9 mouse cellular contexts compared by ENCODE assay signal in the genomic region with DNA sequence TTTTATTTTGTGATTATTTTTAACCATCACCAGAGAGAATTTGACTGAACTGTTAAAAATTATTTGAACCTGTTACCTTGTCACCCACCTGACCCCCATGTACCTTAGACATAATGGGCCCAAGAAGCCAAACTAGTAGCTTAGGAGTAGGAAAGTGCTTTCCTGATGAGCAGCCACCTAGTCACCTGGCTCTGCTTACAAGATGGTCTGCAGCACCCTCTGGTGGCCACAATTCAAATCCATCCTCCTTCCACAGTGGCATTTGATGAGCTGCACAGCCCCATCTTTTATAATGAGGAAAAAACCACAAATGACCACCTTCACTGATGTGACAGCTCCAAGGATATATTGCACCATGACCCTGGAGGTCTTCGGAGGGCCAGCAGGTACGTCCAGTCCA. TPM values are rescaled to one million over a fixed set of nuclear protein-coding genes. Genes with fewer than 3 reads are reported as not detected.
A peak's percentile ranks its signal among the peaks of the same experiment; 100 is the strongest.
DNase-seq lines count a peak whose midpoint lies in the region; ATAC-seq and TF ChIP-seq lines count a peak whose summit lies in the region.
"Had no signal": no experiment of that assay in that cellular context is flagged by ENCODE, and none has a peak within 500 bp of the region (broad histone marks: within the 10 kb centered on the region; RNA-seq: fewer than 3 reads in every experiment).

No protein-coding gene starts in this region.

- H3K4me2 ChIP-seq in lung, embryonic 15.5 days = no peak overlapping the region
- H3K4me2 ChIP-seq: liver, embryonic 15.5 days had no signal

- intact Hi-C loops in gastrocnemius, adult 2 months (cut with DNase I) = loop anchor here (5.0 kb wide), 1 partner anchor 890 kb away; no protein-coding TSS in a partner anchor

- no peak overlapping the region for H3K27ac ChIP-seq in gastrocnemius, adult 2 months
- H3K27ac ChIP-seq in MEL (ENCODE audit: control insufficient read depth, low read depth, low read length) = no peak overlapping the region
- no peak overlapping the region for H3K27ac ChIP-seq in lung, embryonic 15.5 days
- H3K27ac ChIP-seq: liver, embryonic 15.5 days had no signal

- peak; percentile 60 for TF ChIP-seq RAD21 in MEL (IDR thresholded peaks at IDR 0.05; ENCODE audit: low read depth, low read length)

- H3K4me1 ChIP-seq in MEL (ENCODE audit: control insufficient read depth in 1 of 2, insufficient read depth in 2 of 2, low read length in 2 of 2) = no peaks in the 10 kb centered on the region
- H3K4me1 ChIP-seq in lung, embryonic 15.5 days = no peaks in the 10 kb centered on the region
- H3K4me1 ChIP-seq: liver, embryonic 15.5 days had no signal

- H3K9me3 ChIP-seq in MEL (replicated peaks; ENCODE audit: insufficient read depth, low read length) = no peaks in the 10 kb centered on the region
- no peaks in the 10 kb centered on the region for H3K9me3 ChIP-seq in lung, embryonic 15.5 days
- H3K9me3 ChIP-seq: liver, embryonic 15.5 days had no signal

- H3K79me2 ChIP-seq in MEL (ENCODE audit: control insufficient read depth, insufficient read depth, low read length, poor library complexity) = no peaks in the 10 kb centered on the region

- TF ChIP-seq POLR2A in MEL (IDR thresholded peaks at IDR 0.05; ENCODE audit: control insufficient read depth in 1 of 2, insufficient read depth in 1 of 2, low read depth in 1 of 2, low read length in 2 of 2, poor library complexity in 1 of 2) = no peak

- H3K27me3 ChIP-seq in MEL (ENCODE audit: control insufficient read depth in 1 of 2, insufficient read depth in 2 of 2, low read length in 2 of 2) = no peaks in the 10 kb centered on the region
- H3K27me3 ChIP-seq in lung, embryonic 15.5 days = no peaks in the 10 kb centered on the region
- H3K27me3 ChIP-seq: liver, embryonic 15.5 days had no signal

- H3K36me3 ChIP-seq in MEL (ENCODE audit: control insufficient read depth in 1 of 2, insufficient read depth in 2 of 2, low read length in 2 of 2) = no peaks in the 10 kb centered on the region; a peak in 1 of 4 replicates
- H3K36me3 ChIP-seq in lung, embryonic 15.5 days = peaks cover 45% of the 10 kb centered on the region

- no peak for TF ChIP-seq EP300 in MEL (IDR thresholded peaks at IDR 0.05; ENCODE audit: low read depth in 1 of 2, low read length in 2 of 2)

- H3K4me3 ChIP-seq in gastrocnemius, adult 2 months = no peak overlapping the region
- H3K4me3 ChIP-seq in MEL (ENCODE audit: control insufficient read depth in 1 of 2, insufficient read depth in 1 of 2, low read depth in 2 of 2, low read length in 2 of 2) = no peak overlapping the region
- H3K4me3 ChIP-seq in lung, embryonic 15.5 days = no peak overlapping the region
- H3K4me3 ChIP-seq: liver, embryonic 15.5 days had no signal

- no peak overlapping the region for H3K9ac ChIP-seq in MEL (ENCODE audit: control insufficient read depth, low read depth, low read length, poor library complexity, severe bottlenecking)
- H3K9ac ChIP-seq in lung, embryonic 15.5 days = no peak overlapping the region
- H3K9ac ChIP-seq: liver, embryonic 15.5 days had no signal

- ATAC-seq in lung, embryonic 15.5 days (ENCODE audit: borderline replicate concordance, extremely low read depth, low FRiP score, low TSS enrichment) = 0 out of 2 replicates have a peak, but pooled peaks have one; percentile 8

- 75% methylated on average over 2 of the region's 2 CpGs for WGBS in lung, embryonic 15.5 days

- peak; percentile 77 for TF ChIP-seq CTCF in gastrocnemius, adult 2 months (IDR thresholded peaks at IDR 0.05)
- peak; percentile 68 to 80 (median 72) for TF ChIP-seq CTCF in MEL (IDR thresholded peaks at IDR 0.05 in 2 of 3, conservative IDR thresholded peaks at IDR 0.05 in 1 of 3; ENCODE audit: control insufficient read depth in 1 of 3, insufficient read depth in 1 of 3, low read depth in 2 of 3, low read length in 3 of 3, poor library complexity in 1 of 3, severe bottlenecking in 1 of 3)

- peak; percentile 50 for DNase-seq in gastrocnemius, adult 2 months
- no peak for DNase-seq in gastrocnemius, adult 8-10 months (ENCODE audit: low spot score in 2 of 2)
- DNase-seq in MEL (ENCODE audit: low read depth, low spot score) = peak; percentile 64
- DNase-seq in cerebellum, adult 9-11 months = peak; percentile 35
- peak; percentile 60 to 63 for DNase-seq in frontal cortex, postnatal 25 days (ENCODE audit: low spot score in 2 of 2)
- DNase-seq in kidney, postnatal 25 days = peak; percentile 62 to 78
- DNase-seq in right cerebral cortex, postnatal 10 days (ENCODE audit: low spot score in 2 of 2) = peak; percentile 72 to 82

TF ChIP-seq in MEL, 35 proteins besides CTCF, POLR2A, EP300 and RAD21:
- TF ChIP-seq ELF1 (IDR thresholded peaks at IDR 0.05; ENCODE audit: low read depth, low read length) (no peak), TAL1 (IDR thresholded peaks at IDR 0.05; ENCODE audit: low read length) (no peak), ZC3H11A (IDR thresholded peaks at IDR 0.05; ENCODE audit: low read depth, low read length) (peak; percentile 21; the same call in 1 of the 2 replicates), ZMIZ1 (IDR thresholded peaks at IDR 0.05; ENCODE audit: low read depth, low read length) (no peak), MYB (IDR thresholded peaks at IDR 0.05; ENCODE audit: low read depth, low read length) (no peak), MAZ (IDR thresholded peaks at IDR 0.05; ENCODE audit: low read depth, low read length) (no peak), TCF12 (IDR thresholded peaks at IDR 0.05; ENCODE audit: low read depth, low read length) (no peak), UBTF (IDR thresholded peaks at IDR 0.05; ENCODE audit: borderline replicate concordance, insufficient read depth, low read depth, low read length) (no peak), RCOR1 (IDR thresholded peaks at IDR 0.05; ENCODE audit: low read depth, low read length) (no peak), BHLHE40 (IDR thresholded peaks at IDR 0.05; ENCODE audit: borderline replicate concordance, low read depth, low read length) (no peak), MYC (IDR thresholded peaks at IDR 0.05; ENCODE audit: low read depth, low read length) (no peak), JUND (IDR thresholded peaks at IDR 0.05; ENCODE audit: low read depth, low read length) (no peak), SMC3 (IDR thresholded peaks at IDR 0.05; ENCODE audit: low read depth, low read length) (peak; percentile 53)
TF ChIP-seq in MEL: peak in this region for 2.

RNA-seq across cellular contexts. Expression of a gene that starts 50.5 kb away (rescaled TPM):
- 10 to 100 TPM; 17.1 to 22.8 TPM for total RNA-seq in gastrocnemius, adult 2 months (2021)
- total RNA-seq in gastrocnemius, adult 8-10 months (2022) = 10 to 100 TPM; 12.2 to 17.2 (median 13.9) TPM
- 37.6 and 39.2 TPM in 2 replicates for total RNA-seq in MEL (2012; rRNA removed)
- polyA plus RNA-seq in MEL (2012; ENCODE audit: insufficient read depth in 1 of 2, insufficient read length in 2 of 2, low read depth in 1 of 2, low replicate concordance in 2 of 2, missing spikeins in 1 of 2) = 10 to 100 TPM; 33.5 to 40.1 TPM
- 16.4 and 16.7 TPM in 2 replicates for polyA plus RNA-seq in lung, embryonic 15.5 days (2015; fragmentation: Nextera tagmentation; extraction: Ambion mirVana)

Comparison
In these comparisons a context has a peak if more than half of its experiments do, and no peak if none do; other contexts are left out.
1. DNase-seq: peak in gastrocnemius, adult 2 months (single experiment), MEL (single experiment), cerebellum, adult 9-11 months (single experiment), frontal cortex, postnatal 25 days (2 of 2), kidney, postnatal 25 days (2 of 2) and right cerebral cortex, postnatal 10 days (2 of 2); none in gastrocnemius, adult 8-10 months (0 of 2).